In the genomic region with DNA sequence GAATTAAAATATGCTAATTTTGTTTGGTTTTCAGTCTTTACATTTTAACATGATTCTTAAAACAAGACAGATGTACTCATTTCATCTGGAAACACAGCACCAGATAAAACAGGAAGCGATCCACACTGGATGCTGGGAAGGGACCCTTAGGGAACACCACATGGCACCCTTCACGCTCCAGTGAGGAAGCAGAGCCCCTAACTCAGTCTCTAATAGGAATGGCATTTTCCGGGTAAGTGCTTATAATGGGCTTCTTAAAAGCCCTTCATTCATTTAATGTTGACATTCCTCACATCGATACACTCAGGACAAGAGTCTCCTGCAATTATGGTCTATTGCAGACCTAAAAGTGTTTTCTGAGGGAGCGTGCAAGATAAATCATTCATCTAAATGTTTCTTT, we compare ENCODE assay signal across 14 mouse cellular contexts. TPM values are rescaled to one million over a fixed set of nuclear protein-coding genes. Genes with fewer than 3 reads are reported as not detected.
DNase-seq lines count a peak whose midpoint lies in the region; ATAC-seq and TF ChIP-seq lines count a peak whose summit lies in the region.
"Had no signal": no experiment of that assay in that cellular context is flagged by ENCODE, and none has a peak within 500 bp of the region (broad histone marks: within the 10 kb centered on the region; RNA-seq: fewer than 3 reads in every experiment).

No protein-coding gene starts in this region.

- no peaks in the 10 kb centered on the region for H3K9me3 ChIP-seq in lung, embryonic 14.5 days (ENCODE audit: low read depth, low read length)
- no peaks in the 10 kb centered on the region for H3K9me3 ChIP-seq in forebrain, embryonic 12.5 days
- H3K9me3 ChIP-seq in forebrain, embryonic 16.5 days (ENCODE audit: control insufficient read depth, low read length), result no peaks in the 10 kb centered on the region
- no peaks in the 10 kb centered on the region for H3K9me3 ChIP-seq in neural tube, embryonic 12.5 days
- H3K9me3 ChIP-seq: megakaryocyte, embryonic 14.5 days had no signal

- H3K36me3 ChIP-seq in lung, embryonic 14.5 days (ENCODE audit: insufficient read depth), result no peaks in the 10 kb centered on the region
- no peaks in the 10 kb centered on the region for H3K36me3 ChIP-seq in forebrain, embryonic 12.5 days (replicated peaks)
- no peaks in the 10 kb centered on the region for H3K36me3 ChIP-seq in forebrain, embryonic 16.5 days (ENCODE audit: control insufficient read depth, insufficient read depth)
- no peaks in the 10 kb centered on the region for H3K36me3 ChIP-seq in neural tube, embryonic 12.5 days

- no peak for TF ChIP-seq CTCF in lung, embryonic 14.5 days (IDR thresholded peaks at IDR 0.05; ENCODE audit: low read depth)

- no peak overlapping the region for H3K4me3 ChIP-seq in lung, embryonic 14.5 days (ENCODE audit: low read depth, low read length)
- no peak overlapping the region for H3K4me3 ChIP-seq in forebrain, embryonic 12.5 days (replicated peaks)
- H3K4me3 ChIP-seq in forebrain, embryonic 16.5 days (replicated peaks; ENCODE audit: low read length), result no peak overlapping the region
- no peak overlapping the region for H3K4me3 ChIP-seq in neural tube, embryonic 12.5 days
- H3K4me3 ChIP-seq: megakaryocyte, embryonic 14.5 days had no signal

- WGBS in lung, embryonic 14.5 days, result 55% methylated on average over 5 of the region's 5 CpGs
- 51% methylated on average over 5 of the region's 5 CpGs for WGBS in forebrain, embryonic 12.5 days
- WGBS in forebrain, embryonic 16.5 days, result 33% methylated on average over 5 of the region's 5 CpGs
- WGBS in neural tube, embryonic 12.5 days, result 57% methylated on average over 5 of the region's 5 CpGs

- H3K4me1 ChIP-seq in lung, embryonic 14.5 days (ENCODE audit: insufficient read depth), result no peaks in the 10 kb centered on the region
- H3K4me1 ChIP-seq in forebrain, embryonic 12.5 days, result no peaks in the 10 kb centered on the region; the same call in 1 of the 2 replicates
- peaks cover 3% of the 10 kb centered on the region; the same call in 1 of the 2 replicates for H3K4me1 ChIP-seq in forebrain, embryonic 16.5 days (replicated peaks; ENCODE audit: control insufficient read depth, insufficient read depth, low read length)
- H3K4me1 ChIP-seq in neural tube, embryonic 12.5 days, result no peaks in the 10 kb centered on the region

- H3K4me2 ChIP-seq in lung, embryonic 14.5 days, result no peak overlapping the region
- no peak overlapping the region for H3K4me2 ChIP-seq in forebrain, embryonic 12.5 days
- H3K4me2 ChIP-seq in forebrain, embryonic 16.5 days (ENCODE audit: low read length), result no peak overlapping the region
- no peak overlapping the region for H3K4me2 ChIP-seq in neural tube, embryonic 12.5 days (replicated peaks)
- H3K4me2 ChIP-seq: liver, embryonic 11.5 days had no signal

- ATAC-seq in lung, embryonic 14.5 days (ENCODE audit: insufficient read depth), result peak; percentile 82; the same call in 1 of the 2 replicates
- peak; percentile 80 for ATAC-seq in forebrain, embryonic 12.5 days (ENCODE audit: low FRiP score)
- peak; percentile 64 for ATAC-seq in forebrain, embryonic 16.5 days
- ATAC-seq in neural tube, embryonic 12.5 days (ENCODE audit: low FRiP score, low read depth), result peak; percentile 93
- ATAC-seq in monocyte, adult 5-6 weeks (replicated peaks; ENCODE audit: insufficient number of reproducible peaks, low FRiP score, low TSS enrichment, poor library complexity, severe bottlenecking), result no peak
- ATAC-seq: CD4-positive, CD25-positive, alpha-beta regulatory T cell, adult 4 months had no signal

- peak; percentile 42 for DNase-seq in lung, embryonic 14.5 days
- DNase-seq in lung, adult 18-20 months, result no peak
- DNase-seq in heart, adult 18-20 months, result no peak
- DNase-seq: layer of hippocampus, adult 9-11 months; right cerebral cortex, postnatal 4 days; thymus, adult 2 months had no signal

- H3K27me3 ChIP-seq in lung, embryonic 14.5 days (ENCODE audit: insufficient read depth, low read length), result no peaks in the 10 kb centered on the region
- H3K27me3 ChIP-seq in forebrain, embryonic 12.5 days, result no peaks in the 10 kb centered on the region
- H3K27me3 ChIP-seq in forebrain, embryonic 16.5 days (replicated peaks; ENCODE audit: control insufficient read depth, insufficient read depth, low read length), result no peaks in the 10 kb centered on the region
- H3K27me3 ChIP-seq in neural tube, embryonic 12.5 days (replicated peaks), result no peaks in the 10 kb centered on the region
- H3K27me3 ChIP-seq: megakaryocyte, embryonic 14.5 days had no signal

- no peak overlapping the region for H3K27ac ChIP-seq in lung, embryonic 14.5 days (ENCODE audit: low read depth)
- H3K27ac ChIP-seq in forebrain, embryonic 12.5 days, result no peak overlapping the region
- no peak overlapping the region for H3K27ac ChIP-seq in forebrain, embryonic 16.5 days (ENCODE audit: low read length)
- no peak overlapping the region for H3K27ac ChIP-seq in neural tube, embryonic 12.5 days
- H3K27ac ChIP-seq: kidney, postnatal 0 days had no signal

- no peak overlapping the region for H3K9ac ChIP-seq in lung, embryonic 14.5 days
- no peak overlapping the region for H3K9ac ChIP-seq in forebrain, embryonic 12.5 days
- H3K9ac ChIP-seq in forebrain, embryonic 16.5 days (replicated peaks; ENCODE audit: low read depth, low read length), result no peak overlapping the region
- no peak overlapping the region for H3K9ac ChIP-seq in neural tube, embryonic 12.5 days

RNA-seq across cellular contexts. Expression of a gene that starts 27.6 kb away (rescaled TPM):
- 10.7 and 11.5 TPM in 2 replicates for polyA plus RNA-seq in lung, embryonic 14.5 days (2014; fragmentation: Nextera tagmentation; extraction: Ambion mirVana)
- 9.4 and 11.1 TPM in 2 replicates for polyA plus RNA-seq in forebrain, embryonic 12.5 days (2016; fragmentation: Nextera tagmentation; extraction: Ambion mirVana)
- 14.8 and 18.7 TPM in 2 replicates for polyA plus RNA-seq in forebrain, embryonic 16.5 days (2015; fragmentation: Nextera tagmentation; extraction: Ambion mirVana)
- polyA plus RNA-seq in neural tube, embryonic 12.5 days (2016; fragmentation: Nextera tagmentation; extraction: Ambion mirVana), result 11.2 TPM in 2 replicates
- total RNA-seq in monocyte, adult 5-6 weeks (2017), result 13.8 to 20.5 TPM (median 15.5 TPM) in 3 replicates
- total RNA-seq in heart, adult 18-20 months (2021), result 1 to 10 TPM; 4.0 to 4.6 TPM
